Mouse (Mus musculus) lung, embryonic 15.5 days (tissue): ENCODE data around the gene Sec24c. TPM values are rescaled to one million over a fixed set of nuclear protein-coding genes. Genes with fewer than 3 reads are reported as not detected.

ENCODE experiments used
- microRNA-seq: library from miRNA; unstranded; fragments of <30 nt; microRNA quantifications from one replicate; pipeline ENCODE4, GENCODE M21; 2016
- polyA plus RNA-seq: library from polyadenylated mRNA; unstranded; fragments of >200 nt; fragmentation: Nextera tagmentation; extraction: Ambion mirVana; gene quantifications from 2 replicates; pipeline ENCODE4 v1.2.1, GENCODE M21; 2015

Gene Sec24c
- polyA plus RNA-seq, 1 experiment from 2014 or later, result 92.8 TPM

Small RNAs within 50 kb of the gene (microRNA-seq; reads per million reads assigned to microRNA genes)
- not detected for gene Mir6946

Other genes with a start within 250 kb of the Sec24c start
- gene Cfap70, start 222.1 kb upstream of the Sec24c start, polyA plus RNA-seq, result 1.5 and 1.7 TPM in 2 replicates
- gene Anxa7, start 194.2 kb upstream of the Sec24c start, polyA plus RNA-seq, result 38.8 and 44.7 TPM in 2 replicates
- gene Mss51, start 177.4 kb upstream of the Sec24c start, polyA plus RNA-seq, result 0.50 and 0.82 TPM in 2 replicates
- gene Ppp3cb, start 127.7 kb upstream of the Sec24c start, polyA plus RNA-seq, result 41.3 and 41.6 TPM in 2 replicates
- 7.0 and 7.6 TPM in 2 replicates for gene Usp54, start 33.2 kb upstream of the Sec24c start, polyA plus RNA-seq
- gene Myoz1, start 17.8 kb upstream of the Sec24c start, polyA plus RNA-seq, result 0.37 and 0.82 TPM in 2 replicates
- 3.8 and 5.8 TPM in 2 replicates for gene Synpo2l, start 6.0 kb upstream of the Sec24c start, polyA plus RNA-seq
- 33.6 and 34.0 TPM in 2 replicates for gene Fut11, start 20.7 kb downstream of the Sec24c start, polyA plus RNA-seq
- 189 and 191 TPM in 2 replicates for gene Chchd1, start 28.7 kb downstream of the Sec24c start, polyA plus RNA-seq
- gene Zswim8, start 33.2 kb downstream of the Sec24c start, polyA plus RNA-seq, result 29.4 and 30.7 TPM in 2 replicates
- 26.0 and 26.9 TPM in 2 replicates for gene Ndst2, start 60.3 kb downstream of the Sec24c start, polyA plus RNA-seq
- 40.8 and 41.2 TPM in 2 replicates for gene Camk2g, start 119.8 kb downstream of the Sec24c start, polyA plus RNA-seq
- gene Plau, start 162.4 kb downstream of the Sec24c start, polyA plus RNA-seq, result 0.86 and 1.2 TPM in 2 replicates